Mouse (Mus musculus) frontal cortex, postnatal 25 days (tissue): ENCODE data around the gene Hnrnpll.
"Not testable (repeated sequence)": the region's sequence is repeated elsewhere in the genome, so short reads cannot be mapped to it uniquely, and the experiment has no call there.

ENCODE experiments used
- DNase-seq, 2 experiments: peaks; one replicate each; pipeline ENCODE4 v3.0.0; 2022; ENCODE audit warnings: low spot score in 2 of 2

Gene Hnrnpll

GRCm38 (mm10) chr17:80059731-80060130, 2.4 kb downstream of the Hnrnpll start:
- no peak for DNase-seq

GRCm38 (mm10) chr17:80058501-80058900, 3.6 kb downstream of the Hnrnpll start:
- DNase-seq, result no peak

- DNase-seq, result no peak
Measured at GRCm38 (mm10) chr17:80053931-80054734, 8.0 kb downstream of the Hnrnpll start.

- no peak for DNase-seq
Measured at GRCm38 (mm10) chr17:80051682-80052081, 10.5 kb downstream of the Hnrnpll start.

GRCm38 (mm10) chr17:80049300-80049699, 12.8 kb downstream of the Hnrnpll start:
- not testable (repeated sequence) for DNase-seq

- no peak for DNase-seq
Measured at GRCm38 (mm10) chr17:80048230-80048629, 13.9 kb downstream of the Hnrnpll start.

GRCm38 (mm10) chr17:80041739-80042138, 20.4 kb downstream of the Hnrnpll start:
- no peak for DNase-seq

GRCm38 (mm10) chr17:80028675-80029074, 33.5 kb downstream of the Hnrnpll start:
- DNase-seq, result no peak

GRCm38 (mm10) chr17:80026189-80026936, 35.8 kb downstream of the Hnrnpll start:
- no peak for DNase-seq

- DNase-seq, result no peak
Measured at GRCm38 (mm10) chr17:80022090-80022489, 40.0 kb downstream of the Hnrnpll start.

GRCm38 (mm10) chr17:80020495-80020894, 41.6 kb downstream of the Hnrnpll start:
- DNase-seq, result no peak

GRCm38 (mm10) chr17:80018976-80019541, 43.1 kb downstream of the Hnrnpll start:
- DNase-seq, result no peak

- DNase-seq, result no peak
Measured at GRCm38 (mm10) chr17:80018239-80018975, 43.7 kb downstream of the Hnrnpll start.

GRCm38 (mm10) chr17:80017389-80017788, 44.7 kb downstream of the Hnrnpll start:
- peak; percentile 40 to 58 for DNase-seq

- not testable (repeated sequence) for DNase-seq
Measured at GRCm38 (mm10) chr17:80016400-80016799, 45.7 kb downstream of the Hnrnpll start.

GRCm38 (mm10) chr17:80014361-80014809, 47.7 kb downstream of the Hnrnpll start:
- DNase-seq, result no peak

- DNase-seq, result no peak
Measured at GRCm38 (mm10) chr17:80009926-80010325, 52.2 kb downstream of the Hnrnpll start.

- no peak for DNase-seq
Measured at GRCm38 (mm10) chr17:80008847-80009246, 53.3 kb downstream of the Hnrnpll start.

GRCm38 (mm10) chr17:80004345-80005239, 57.5 kb downstream of the Hnrnpll start:
- DNase-seq, result peak; percentile 18 to 30

- not testable (repeated sequence) for DNase-seq
Measured at GRCm38 (mm10) chr17:80003851-80004250, 58.3 kb downstream of the Hnrnpll start.

GRCm38 (mm10) chr17:80002385-80002852, 59.7 kb downstream of the Hnrnpll start:
- DNase-seq, result no peak
